Mouse (Mus musculus) mesoderm, embryonic 11.5 days (tissue): ENCODE measurements around the gene Tesc.

ENCODE experiments used
- DNase-seq: peaks from one replicate; pipeline ENCODE4 v3.0.0-alpha.2; 2012; ENCODE audit warnings: low read depth, low spot score

Tesc gene

DNA sequence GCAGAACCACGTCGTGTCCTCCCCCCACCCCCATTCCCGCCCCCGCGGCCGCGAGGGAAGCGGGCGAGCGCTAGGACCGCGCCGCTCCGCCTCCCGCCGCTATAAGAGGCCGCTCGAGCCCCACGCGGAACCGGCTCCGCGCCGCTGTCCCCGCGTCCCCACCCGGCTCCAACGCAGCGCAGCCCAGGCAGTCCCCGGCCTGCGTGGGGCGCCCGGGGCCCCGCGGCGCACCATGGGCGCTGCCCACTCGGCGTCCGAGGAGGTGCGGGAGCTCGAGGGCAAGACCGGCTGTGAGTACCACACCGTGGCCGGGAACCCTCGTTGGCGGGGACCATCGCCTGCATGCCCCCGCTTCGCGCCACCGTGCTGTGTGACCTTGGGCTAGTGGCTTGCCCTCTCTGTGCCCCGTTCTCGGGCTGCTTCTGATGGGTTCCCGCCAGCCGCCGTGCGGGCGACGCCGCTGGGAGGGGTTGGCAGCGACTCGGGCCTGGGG lies at the start of gene Tesc:
TSS of gene Tesc (plus strand) at position 46 of the 493 bp plus-strand sequence.
- DNase-seq = no peak

DNA sequence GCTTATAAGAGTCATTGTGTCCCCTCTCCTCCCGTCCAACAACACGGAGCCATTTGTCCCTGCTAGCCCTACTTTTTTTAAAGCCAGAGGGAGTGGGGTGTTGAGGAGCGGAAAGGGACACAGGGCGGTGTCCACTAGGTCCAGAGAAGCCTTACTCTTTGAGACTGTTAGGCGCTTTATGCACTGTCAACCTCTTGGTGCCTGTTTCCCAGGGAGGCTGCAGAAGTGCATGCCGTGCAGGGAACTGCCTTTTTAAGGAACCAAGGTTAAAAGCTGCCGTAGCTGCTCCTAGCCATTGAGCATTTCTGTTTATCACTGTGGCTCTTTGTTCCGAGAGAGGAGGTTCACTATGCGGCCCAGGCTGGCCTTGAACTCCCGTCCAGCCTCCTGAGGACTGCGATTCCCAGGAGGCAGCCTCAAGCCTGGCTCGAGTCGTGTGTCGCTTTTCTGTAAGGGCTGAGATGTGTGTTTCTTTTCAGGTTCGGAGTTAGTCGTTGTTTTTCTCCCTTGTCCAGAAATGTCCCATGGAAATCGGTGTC lies 49.3 kb upstream of the Tesc start:
- DNase-seq = no peak

DNA sequence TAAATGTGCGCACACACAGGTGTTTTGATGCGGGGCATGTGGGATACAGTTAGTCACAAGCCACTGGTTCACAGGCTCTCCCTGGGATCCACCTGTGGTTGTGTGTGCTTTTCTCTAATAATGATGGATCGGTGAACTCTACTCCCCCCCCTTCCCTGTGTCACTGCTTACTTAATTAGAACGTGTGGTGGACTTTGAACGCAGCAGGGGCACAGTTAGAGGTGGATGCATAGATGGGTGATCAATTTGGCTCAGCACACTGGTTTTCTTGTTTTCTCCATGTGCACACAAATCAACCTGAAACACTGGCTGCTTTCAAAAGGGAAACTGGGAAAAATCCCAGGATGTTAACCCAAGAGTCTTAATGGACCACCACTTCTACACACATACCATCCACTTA lies 48.5 kb upstream of the Tesc start:
- DNase-seq = no peak

DNA sequence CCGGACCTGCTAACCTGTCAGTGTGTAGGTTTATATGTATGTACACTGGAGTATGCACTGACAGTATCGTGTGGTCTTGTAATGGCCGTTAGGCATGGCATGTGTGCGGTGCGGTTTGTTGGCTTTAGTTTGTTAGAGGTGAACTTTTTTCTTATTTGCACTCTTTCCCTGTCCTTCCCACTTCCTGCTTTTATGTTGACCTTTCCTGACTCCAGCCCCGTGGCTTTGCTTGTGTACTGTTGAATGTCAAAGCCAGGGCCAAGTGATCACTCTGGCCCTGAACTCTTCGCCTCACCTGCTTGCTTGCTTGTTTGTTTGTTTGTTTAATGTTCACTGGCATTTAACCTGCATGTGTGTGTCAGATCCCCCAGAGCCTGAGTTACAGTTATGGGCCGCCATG lies 46.6 kb upstream of the Tesc start:
- DNase-seq = no peak

DNA sequence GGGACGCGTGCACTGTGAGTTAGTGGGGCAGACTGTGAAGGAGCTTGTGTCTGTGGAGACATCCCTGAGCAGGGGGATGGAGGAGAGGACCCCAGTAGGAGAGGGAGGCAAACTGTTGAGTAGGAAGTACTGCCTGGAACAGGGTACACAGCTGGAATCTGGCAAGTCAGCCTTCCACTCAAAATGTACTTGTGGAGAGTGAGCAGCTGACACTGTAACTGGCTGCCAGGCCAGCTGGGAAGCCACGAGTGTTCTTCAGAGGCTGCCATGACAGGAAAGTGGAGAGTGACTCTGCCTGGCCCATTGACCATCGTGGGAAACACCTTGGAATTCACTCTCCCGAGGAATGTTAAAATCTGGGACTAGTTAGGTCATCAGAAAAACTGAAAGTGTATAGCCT lies 45.6 kb upstream of the Tesc start:
- no peak for DNase-seq

DNA sequence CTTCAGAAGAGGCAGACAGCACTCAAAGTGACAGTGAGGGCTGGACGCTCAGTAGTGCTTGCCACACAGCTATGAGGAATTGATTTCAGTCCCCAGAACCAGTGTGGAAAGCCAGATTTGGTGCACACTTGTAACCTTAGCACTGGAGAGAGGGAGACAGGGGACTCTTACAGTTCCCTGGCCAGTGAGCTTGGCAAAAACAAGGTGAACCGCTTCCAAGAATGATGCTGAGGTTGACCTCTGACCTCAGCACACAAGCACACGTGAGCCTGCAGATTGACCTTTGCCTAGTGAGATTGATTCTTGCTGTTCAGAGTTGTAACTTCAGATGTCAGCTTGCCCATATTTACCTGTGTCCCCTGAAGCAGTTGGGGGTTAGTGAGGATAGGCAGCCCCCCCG lies 41.2 kb upstream of the Tesc start:
- DNase-seq = no peak

DNA sequence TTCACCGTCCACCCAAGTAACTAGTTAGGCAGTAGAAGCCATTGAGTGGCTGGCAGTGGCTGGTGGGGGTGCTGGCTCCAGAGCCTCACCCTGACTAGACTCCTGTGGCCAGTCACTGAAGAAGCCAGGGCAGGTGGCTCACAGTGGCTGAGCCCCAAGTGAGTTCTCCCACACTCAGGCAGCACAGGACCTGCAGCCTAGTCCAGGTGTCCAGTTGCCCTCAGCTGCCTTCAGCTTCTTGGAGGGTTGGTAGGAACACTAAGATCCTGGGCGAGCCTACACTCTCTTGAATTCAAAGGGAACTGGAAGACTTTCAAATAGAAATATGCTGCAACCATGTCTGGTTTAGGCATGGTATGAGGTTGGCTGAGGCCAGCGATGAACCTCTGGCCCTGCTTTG lies 39.7 kb upstream of the Tesc start:
- DNase-seq = no peak

DNA sequence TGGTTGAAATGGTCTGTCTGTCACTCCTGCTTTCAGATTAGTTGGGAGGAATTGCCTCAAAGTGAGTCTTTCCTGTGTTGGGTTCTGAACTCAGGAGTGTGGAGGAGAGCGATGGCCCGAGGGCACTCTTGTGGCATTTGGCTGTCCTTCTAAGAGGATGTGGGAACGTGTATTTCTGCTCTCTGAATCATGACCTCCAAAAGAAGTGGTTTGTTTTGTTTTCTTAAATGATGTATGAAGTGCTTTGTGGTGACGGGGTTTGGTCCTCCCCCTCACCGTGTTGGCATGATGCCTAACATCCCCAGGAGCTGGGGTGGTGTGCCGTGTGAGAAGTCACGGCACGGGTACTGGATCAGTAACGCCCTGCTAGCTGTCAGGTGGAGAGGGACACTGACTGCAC lies 39.2 kb upstream of the Tesc start:
- DNase-seq = no peak

DNA sequence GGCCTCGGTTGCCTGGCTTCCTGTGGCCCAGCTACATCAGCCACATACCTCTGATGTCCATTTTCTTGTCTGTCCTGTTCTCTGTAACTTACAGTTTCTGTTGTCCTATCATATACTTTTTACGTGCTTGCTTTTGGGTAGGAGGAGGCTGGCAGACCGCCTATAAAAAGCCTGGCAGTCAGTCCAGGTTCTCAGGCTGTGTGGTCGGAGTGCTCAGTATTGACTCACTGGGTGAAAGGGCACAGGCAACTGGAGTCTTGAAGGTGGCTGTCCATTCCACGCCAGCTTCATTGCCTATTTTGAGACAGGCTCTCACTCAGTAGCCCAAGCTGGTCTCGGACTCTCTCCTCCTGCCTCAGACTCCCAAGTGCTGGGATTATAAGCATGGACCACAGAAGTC lies 37.8 kb upstream of the Tesc start:
- no peak for DNase-seq

DNA sequence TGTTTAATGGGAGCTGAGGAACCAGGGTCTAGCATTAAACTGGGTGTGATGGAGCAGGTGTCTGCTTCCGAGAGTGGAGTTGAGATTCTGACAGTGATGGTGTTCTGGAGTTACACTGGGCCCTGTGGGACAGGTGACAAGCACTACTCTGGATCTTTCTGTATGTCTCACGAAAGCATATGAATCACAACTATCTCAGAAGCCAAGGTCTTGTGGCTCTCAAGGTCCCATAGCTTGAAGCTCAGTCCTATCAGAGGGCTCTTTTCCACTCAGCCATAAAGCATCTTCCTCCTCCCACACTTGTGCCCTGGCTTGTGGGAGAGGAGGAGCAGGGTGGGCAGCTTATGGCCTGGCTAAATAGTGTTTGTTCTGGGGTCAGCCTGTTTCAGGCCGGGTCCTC lies 36.6 kb upstream of the Tesc start:
- DNase-seq = no peak

DNA sequence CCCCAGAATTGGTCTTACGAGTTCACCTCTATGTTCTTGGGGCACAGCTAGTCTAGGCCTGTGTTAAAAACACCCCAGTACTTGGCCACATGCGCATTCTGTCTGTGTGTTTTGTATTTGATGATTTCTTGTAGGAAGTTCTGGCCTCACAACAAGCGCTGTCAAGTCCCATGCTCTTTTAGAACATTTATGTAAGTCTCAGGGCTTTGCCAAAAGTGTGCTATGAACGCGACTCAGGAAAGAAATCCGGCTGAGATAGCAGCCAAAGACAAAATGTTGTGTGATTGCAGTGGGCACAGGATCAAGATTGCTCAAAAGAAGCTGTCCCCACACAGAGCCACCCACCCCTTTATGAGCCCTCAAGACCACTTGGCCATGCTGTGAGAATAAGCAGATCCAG lies 34.0 kb upstream of the Tesc start:
- no peak for DNase-seq

DNA sequence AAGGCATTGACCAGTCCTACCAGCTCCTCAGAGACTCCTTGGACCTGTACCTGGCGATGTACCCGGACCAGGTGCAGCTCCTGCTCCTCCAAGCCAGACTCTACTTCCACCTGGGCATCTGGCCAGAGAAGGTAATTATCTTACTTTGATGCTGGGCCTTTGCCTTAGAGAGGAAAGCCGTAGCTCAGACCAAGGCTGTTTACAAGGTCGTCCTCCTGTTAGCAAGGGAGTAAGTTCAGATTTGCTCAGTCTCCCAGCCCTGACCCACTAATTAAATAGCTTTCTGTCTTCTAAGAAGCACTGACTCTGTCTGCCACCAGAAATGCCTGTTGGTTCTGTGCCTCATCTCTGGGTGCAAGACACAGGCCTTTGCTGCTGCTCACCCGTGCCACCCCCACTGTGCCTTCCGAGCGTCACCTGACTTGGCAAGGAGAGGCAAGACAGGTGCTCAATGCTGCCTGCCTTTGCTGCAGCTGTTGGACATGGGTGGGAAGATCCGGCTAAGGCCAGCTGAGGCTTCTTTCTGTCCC lies 32.1 kb upstream of the Tesc start:
- DNase-seq = no peak

DNA sequence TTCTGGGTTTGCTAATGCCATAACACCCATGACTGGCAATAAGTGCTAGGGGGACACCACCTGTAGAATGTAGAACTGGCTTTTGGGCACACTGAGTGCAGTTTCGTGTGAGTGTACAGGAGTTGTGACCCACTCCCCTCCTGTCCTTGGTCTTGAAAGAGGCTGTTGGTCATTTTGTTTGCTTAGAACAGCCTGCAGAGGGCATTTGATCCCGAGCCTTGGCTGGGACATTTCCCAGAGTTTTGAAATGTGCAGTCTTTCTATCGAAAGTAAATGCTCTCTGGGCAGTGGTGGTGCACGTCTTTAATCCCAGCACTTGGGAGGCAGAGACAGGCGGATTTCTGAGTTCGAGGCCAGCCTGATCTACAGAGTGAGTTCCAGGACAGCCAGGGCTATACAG lies 31.6 kb upstream of the Tesc start:
- DNase-seq = no peak

DNA sequence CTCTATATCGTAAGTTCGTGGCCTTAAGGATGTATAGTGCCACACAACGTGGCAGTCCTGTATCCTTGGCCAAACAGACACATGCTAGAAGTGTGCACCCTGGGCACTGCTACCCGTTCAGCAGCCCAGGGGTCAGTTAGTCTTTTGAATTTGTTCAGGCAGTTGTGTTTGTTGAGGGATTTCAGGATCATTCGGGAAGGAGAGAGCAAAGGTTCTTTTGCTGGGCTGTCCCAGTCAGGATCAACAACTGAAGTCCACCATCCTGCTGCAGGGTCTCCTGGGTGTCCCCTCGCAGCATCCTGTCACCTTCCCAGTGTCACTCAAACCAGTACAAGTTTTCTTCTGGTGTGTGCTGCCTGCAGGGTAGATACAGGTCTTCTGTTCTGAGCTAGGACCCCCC lies 31.0 kb upstream of the Tesc start:
- no peak for DNase-seq

DNA sequence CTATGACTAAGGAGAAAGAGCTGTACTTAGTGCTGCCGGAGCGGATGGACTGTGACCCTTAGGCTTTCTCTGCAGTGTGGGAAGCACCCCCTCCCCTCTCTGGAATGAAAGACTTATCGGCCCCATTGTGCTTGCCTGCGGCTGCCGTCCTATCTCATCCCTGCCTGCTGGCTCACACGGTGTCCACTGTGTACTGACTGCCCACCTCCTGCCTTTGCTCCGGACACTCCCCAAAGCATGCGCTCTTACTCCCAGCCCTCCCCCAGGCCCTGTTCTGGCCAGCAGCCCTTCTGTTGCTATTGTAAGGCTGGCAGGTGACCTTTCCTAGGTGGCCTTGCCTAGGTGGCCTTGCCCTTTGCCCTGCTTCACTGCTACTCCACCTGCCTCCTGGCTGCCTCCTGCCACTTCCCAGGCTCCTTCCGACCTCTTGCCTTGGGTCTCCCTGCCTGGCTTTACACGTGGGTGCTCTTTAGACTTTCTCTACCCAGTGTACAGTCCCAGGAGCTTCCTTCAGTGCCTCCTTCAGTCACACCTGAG lies 30.0 kb upstream of the Tesc start:
- DNase-seq = no peak

DNA sequence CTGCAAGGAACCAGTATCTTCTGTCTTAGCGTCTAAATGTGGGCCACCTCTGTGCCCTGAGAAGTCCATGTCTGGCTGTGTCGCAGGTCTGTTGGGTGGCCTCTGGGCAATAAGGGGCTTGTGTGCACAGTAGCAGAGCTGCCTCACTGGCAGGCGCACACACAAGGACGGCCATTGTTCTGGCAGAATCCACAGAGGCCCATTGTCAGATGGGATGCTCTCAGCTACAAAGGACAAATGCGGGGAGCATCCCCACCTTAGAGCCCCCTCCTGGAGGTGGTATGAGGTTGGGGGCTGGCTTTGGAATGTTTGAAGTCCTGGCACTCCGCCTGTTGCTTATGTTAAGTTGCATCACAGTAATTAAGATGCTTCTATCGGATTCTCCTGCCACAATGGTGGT lies 28.5 kb upstream of the Tesc start:
- no peak for DNase-seq

DNA sequence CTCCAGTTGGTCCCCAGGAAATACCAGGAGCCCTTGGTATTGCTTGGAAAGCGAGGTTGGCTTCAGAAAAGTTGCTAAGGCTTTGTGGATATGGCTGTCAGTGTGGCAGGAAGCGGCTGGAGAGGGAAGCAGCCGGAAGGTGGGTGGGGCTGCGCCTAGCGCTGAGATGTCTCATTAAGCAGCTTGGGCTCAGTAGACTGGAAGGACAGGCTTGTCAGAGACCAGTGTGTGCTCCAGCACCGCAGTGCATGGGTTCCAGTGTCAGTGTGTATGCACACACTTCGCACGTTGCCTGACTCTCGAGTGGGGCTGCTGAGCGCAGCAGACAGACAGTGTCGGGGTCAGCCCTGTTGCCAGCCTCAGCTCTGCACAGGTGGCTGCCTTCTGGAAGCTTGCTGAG lies 28.0 kb upstream of the Tesc start:
- no peak for DNase-seq

DNA sequence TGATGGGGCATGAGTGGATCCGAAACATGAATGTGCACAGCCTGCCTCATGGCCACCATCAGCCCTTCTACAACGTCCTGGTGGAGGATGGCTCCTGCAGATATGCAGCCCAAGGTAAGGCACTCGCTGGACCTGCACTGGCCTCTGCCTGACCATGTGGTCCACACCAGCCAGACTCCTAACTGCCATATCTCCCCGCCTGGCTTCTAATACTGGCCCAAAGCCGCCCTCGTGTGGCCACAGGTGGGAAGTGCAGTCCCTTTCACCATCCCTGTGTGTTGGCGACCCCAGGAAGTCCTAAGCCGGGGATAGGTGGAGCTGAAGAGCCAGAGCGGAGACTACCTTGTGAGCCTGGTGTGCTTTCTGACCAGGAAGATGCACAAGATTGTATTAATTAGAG lies 25.5 kb upstream of the Tesc start:
- DNase-seq = peak; percentile 78

DNA sequence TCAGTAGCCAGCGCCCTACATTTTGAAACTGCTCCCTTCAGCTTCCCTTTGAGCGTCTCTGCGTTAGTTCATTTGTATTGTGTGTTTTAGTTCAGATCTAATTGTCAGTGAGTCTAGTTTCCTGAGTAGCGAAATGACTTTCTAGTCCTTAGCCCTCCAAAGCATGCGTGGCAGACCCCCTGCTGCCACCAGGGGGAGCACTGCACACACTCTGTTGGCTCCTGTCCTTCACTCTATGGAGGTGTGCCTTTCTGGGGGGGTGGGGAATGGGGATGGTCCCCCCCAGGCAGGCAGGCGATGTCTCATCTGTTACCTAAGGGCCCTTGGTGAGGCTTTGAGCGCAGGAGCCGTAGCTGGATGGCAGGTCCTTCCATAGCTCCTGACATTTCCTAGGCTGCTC lies 22.9 kb upstream of the Tesc start:
- DNase-seq = peak; percentile 48

DNA sequence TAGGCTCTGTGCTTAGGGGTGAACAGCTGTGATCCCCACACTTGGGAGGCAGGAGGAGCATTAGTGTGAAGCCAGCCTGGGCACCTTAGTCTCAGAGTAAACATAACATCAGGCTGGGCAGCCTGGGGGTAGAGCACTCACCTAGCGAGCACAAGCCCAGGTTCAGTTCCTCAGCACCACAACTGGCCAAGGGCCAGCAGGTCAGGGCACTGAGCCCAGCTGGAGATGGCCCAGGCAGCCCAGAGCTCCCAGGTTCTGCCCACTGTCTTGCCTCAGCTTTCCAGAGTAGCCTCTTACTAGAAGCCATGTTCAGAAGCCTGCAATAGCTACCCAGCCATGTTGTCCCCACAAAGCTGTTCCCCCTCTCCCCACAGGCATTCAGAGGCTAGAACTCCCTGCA lies 21.8 kb upstream of the Tesc start:
- no peak for DNase-seq

DNA sequence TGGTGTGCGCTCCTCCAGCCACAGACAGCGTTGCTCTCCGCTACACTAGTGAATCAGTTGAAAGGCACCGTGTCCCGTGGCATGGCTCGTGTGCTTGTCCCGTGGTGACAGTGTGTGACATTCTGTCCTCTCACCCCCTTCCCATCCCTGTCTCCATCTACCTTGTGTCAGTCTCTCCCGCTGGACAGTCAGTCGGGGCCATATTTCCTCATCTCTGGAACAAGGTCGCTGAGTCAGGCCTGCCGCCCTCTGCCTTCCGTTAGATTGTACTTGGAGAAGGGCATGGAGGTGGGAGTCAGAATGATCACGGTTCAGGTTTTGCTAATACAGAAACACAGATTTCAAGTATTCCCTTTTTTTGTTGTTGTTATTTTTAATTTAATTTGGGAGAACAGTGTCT lies 19.2 kb upstream of the Tesc start:
- no peak for DNase-seq

DNA sequence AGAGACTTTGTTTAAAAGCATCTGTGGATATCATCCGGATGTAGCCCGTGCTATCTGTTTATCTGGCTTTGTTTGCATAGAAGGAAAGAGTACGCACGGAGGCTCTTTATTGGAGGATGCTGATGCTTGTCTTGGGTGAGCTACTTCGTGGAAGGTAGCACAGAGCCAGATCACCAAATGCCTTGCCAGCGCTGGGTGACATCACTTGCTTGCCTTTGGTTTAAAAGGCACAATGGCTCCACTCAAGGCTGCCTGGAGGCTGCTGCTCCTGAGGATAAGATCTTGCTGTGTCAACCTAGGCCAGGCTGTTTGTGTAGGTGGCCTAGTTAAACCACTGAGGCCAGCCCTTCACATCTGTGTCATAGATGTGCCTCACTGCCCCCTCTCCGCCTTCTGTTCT lies 16.7 kb upstream of the Tesc start:
- DNase-seq = no peak

DNA sequence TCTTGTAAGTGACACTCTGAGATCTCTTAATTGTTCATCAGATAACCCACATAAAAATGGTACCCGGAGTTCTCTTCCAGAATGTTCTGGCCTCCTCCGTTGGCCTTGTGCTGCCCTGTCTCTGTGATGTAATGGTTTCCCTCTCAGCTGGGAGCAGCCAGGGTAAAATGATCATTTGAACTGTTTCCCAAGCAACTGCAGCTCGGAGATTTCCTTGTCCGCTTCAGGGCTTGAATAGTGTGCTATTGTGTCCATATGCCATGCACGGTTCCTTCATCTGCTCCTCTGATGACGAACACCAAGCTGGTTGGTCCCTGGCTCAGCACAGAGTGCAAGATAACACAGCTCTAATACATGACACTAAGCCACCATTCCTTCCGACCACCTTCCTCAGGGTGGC lies 15.7 kb upstream of the Tesc start:
- no peak for DNase-seq

DNA sequence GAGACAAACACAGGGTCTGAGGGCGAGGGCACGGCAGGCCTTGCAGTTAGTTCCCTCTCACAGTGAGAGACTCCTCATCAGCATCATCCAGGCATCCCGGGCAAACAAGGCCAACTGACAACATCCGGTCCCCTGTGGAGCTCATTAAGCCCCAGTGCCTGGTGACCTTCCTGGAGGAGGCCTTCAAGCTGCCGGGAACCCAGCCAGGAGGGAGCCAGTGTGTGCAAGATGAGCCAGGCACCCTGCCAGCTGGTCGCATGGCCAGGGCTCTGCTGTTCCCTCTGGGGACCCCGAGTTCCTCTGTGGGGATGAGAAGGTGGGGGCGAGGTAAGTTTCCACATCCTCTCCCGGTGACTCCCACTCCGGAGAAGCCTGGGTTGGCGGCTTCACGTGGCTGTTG lies 12.5 kb upstream of the Tesc start:
- DNase-seq = no peak
